Mouse (Mus musculus): ENCODE measurements around the gene Olfr323. TPM values are rescaled to one million over a fixed set of nuclear protein-coding genes. Genes with fewer than 3 reads are reported as not detected.

Olfr323 gene
- polyA plus RNA-seq, 2 experiments from 2014 or later, result not detected

DNA sequence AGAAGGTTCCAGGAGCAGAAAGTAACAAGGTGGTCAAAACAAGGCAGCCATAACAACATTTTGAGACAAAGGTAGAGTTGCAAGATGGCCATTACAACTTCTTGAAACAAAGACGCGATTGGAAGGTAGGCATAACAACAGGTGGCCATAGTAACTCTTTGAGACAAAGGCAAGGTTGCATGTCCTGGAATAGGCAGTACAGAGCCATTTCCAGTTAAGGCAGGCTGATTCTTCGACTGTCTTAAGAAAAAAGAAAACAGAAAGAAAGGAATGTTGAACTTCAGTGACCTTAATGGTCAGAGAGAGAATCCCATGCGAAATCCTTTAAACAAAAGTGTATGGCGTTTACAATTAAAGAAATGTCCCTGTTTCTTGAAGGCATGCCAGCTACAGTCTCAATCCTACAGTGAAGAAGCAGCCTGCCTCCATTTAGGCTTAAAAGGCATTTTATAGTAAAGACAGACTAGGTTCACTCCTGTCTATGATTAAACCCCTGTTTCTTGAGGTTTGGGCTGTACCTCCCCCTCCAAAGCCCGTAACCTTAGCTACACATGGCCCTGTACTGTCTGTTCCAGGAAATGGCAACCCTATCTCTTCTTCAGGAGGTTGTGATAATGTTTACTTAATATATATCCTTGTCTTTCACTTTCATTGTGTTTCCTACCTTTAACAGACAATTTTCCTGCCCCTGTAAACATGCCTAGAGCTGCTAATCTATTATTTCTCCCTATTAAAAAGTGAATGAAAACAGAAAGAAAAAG is 27.3 kb downstream of the Olfr323 start:
- ATAC-seq, result no peak

DNA sequence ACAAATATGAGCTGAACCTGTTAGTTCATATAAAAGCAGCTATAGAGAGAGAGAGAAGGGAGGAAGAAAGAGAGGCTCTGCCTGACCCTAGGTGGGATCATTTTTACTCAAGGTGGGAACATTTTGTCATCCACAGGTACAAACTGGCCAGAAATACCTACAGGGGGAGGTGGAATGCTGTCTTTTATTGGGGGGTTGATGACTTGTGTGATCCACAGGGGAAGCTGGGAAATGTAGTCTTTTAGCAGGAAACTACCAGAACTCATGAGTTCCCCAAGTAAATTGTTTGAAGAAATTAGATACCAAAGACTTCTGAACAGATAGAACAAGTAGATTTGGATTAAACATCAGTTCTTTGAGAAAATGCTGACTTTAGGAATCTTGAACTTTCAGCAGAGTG is 28.2 kb downstream of the Olfr323 start:
- ATAC-seq, result no peak

DNA sequence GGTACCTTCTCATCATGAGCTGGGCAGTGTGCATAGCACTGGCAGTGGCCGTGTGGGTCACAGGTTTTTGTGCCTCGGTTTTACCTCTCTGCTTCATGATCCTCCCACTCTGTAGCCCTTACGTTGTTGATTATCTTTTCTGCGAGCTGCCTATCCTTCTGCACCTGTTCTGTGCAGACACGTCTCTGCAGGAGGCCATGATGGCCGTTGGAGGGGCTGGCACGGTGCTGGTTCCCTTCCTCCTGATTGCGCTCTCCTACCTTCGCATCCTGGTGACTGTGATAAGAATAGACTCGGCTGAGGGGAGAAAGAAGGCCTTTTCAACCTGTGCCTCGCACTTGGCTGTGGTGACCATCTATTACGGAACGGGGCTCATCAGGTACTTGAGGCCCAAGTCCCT is 32.5 kb downstream of the Olfr323 start:
- no peak for ATAC-seq

DNA sequence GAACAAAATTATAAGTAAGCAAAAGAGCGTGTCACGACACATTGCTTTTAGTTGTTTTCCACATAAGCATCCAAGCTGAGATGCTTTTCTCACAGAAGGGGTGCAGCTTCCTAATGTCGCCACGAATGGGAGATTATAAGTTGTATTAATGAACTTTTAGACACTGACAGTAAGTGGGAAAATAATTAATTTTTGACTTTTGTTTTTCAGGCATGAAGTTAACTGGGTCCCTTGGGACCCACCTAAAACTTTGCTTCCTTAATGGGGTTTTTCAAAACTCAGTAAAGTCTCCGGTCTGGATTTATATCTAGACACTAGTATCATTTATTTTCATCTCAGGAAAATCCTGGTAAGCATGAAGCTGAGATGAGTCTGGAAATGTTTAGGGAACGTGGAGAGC is 35.5 kb downstream of the Olfr323 start, which contains the start of gene Olfr324:
TSS of gene Olfr324 (plus strand) at position 301 of the 400 bp plus-strand sequence.
- no peak for ATAC-seq

DNA sequence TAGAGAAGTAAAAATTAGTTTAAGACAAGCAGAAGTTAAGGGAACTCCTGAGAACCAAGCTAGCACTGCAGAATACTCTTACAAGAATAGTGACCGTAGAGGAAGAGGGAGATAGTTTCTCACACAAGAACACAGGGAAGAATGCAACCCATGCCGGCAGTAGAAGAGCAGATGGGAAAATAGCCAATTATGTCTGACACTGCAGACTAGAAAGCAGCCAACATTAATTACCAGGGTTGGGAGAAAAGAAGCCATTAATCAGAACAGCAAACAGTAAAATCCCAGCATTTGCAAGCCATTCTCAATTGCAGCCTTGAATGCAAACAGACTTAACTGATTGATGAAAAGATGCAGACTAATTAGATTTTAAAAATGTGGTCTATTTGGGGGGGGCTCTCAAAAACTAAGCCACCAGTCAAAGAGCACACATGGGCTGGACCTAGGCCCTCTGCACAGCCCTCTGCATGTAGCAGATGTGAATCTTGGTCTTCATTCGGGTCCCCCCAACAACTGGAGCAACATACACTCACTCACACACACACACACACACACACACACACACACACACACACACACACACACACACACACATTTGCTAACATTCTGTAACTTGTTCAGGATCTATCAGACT is 41.6 kb downstream of the Olfr323 start:
- no peak for ATAC-seq

DNA sequence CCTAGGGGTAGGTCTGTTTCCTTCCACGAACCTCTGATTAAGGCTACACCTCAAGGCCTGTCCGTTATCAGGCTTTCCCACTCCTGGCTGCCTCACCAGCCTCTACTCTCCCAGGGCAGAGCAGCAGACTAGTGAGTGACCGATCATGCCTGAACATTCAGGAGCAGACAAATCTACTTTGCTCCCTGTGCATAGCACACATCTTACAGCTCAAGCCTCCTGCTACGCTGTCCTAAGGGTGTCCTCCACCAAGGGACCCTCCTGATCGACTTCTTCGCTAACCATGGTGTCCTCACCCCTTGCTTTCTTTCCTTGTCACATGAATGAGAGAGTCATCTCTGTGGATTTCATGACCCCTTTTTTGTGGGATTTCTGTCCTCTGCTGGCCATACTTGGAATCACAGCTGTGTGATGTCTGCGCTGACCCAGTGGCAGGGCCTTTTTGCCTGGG is 42.4 kb downstream of the Olfr323 start:
- no peak for ATAC-seq

DNA sequence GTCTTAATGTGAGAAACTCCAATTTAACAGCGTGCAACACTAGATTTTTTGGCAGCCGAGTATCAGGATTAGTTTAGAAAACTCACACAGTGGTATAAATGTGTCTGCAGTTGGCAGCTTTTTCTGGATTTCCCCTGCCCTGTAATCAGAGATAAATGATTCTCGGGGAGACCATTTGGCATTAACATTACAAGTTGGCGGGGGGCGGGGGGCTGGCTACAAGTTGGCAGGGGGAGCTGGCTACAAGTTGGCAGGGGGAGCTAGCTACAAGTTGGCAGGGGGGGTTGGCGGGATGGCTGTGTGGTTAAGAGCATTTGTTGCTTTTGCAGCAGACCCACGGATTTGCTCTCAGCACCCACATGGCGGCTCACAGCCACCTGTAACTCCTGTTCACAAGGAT is 51.7 kb downstream of the Olfr323 start:
- no peak for ATAC-seq

DNA sequence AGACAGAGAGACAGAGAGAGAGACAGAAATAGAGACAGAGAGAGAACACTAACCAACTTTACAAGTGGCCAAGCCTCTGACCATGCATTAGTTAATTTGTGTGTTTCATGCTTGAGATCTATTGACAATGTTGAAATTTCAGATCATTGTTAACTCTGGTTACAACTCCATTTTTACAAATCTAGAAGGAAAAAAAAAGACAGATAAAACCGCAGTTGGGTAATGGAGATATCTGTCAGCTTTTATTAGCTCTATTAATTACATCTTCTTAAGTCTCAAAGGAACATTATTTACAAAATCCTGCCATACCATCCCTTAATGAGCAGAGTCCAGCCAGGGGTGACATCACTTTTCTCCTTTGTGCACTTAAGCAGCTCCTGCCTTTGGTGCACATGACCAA is 52.9 kb downstream of the Olfr323 start, which contains the start of gene Olfr325:
TSS of gene Olfr325 (plus strand) at position 301 of the 400 bp plus-strand sequence.
- no peak for ATAC-seq

Other genes starting within 250 kb of the Olfr323 start
- gene 1810065E05Rik, start 209.4 kb downstream of the Olfr323 start, polyA plus RNA-seq (2017; shearing (Covaris generic)), result not detected
- not detected for gene Gm12253, start 197.9 kb downstream of the Olfr323 start, polyA plus RNA-seq (2017; shearing (Covaris generic))
- not detected for gene Lypd9, start 177.6 kb downstream of the Olfr323 start, polyA plus RNA-seq (2017; shearing (Covaris generic))
- gene Olfr30, start 168.2 kb downstream of the Olfr323 start, polyA plus RNA-seq (2017; shearing (Covaris generic)), result not detected
- under 1 TPM in 1 of 2 experiments, not detected in 1; 0.23 TPM for gene Olfr332, start 137.9 kb downstream of the Olfr323 start, polyA plus RNA-seq (2017; shearing (Covaris generic))
- gene Olfr331, start 127.9 kb downstream of the Olfr323 start, polyA plus RNA-seq (2017; shearing (Covaris generic)), result not detected
- not detected for gene Olfr330, start 95.7 kb downstream of the Olfr323 start, polyA plus RNA-seq (2017; shearing (Covaris generic))
- gene Olfr329-ps, start 84.1 kb downstream of the Olfr323 start, polyA plus RNA-seq (2017; shearing (Covaris generic)), result not detected
- gene Olfr328, start 74.9 kb downstream of the Olfr323 start, polyA plus RNA-seq (2017; shearing (Covaris generic)), result not detected
- gene Olfr224, start 59.9 kb downstream of the Olfr323 start, polyA plus RNA-seq (2017; shearing (Covaris generic)), result under 1 TPM in 1 of 2 experiments, not detected in 1; 0.36 TPM
- gene Olfr325, start 52.8 kb downstream of the Olfr323 start, polyA plus RNA-seq (2017; shearing (Covaris generic)), result not detected
- gene Olfr324, start 35.4 kb downstream of the Olfr323 start, polyA plus RNA-seq (2017; shearing (Covaris generic)), result not detected
- not detected for gene 2210407C18Rik, start 14.4 kb downstream of the Olfr323 start, polyA plus RNA-seq (2017; shearing (Covaris generic))
- gene Trim58, start 10.0 kb upstream of the Olfr323 start, polyA plus RNA-seq (2017; shearing (Covaris generic)), result not detected
- gene Olfr322, start 28.3 kb upstream of the Olfr323 start, polyA plus RNA-seq (2017; shearing (Covaris generic)), result not detected
- not detected for gene Olfr320, start 50.6 kb upstream of the Olfr323 start, polyA plus RNA-seq (2017; shearing (Covaris generic))
- not detected for gene Olfr319, start 68.7 kb upstream of the Olfr323 start, polyA plus RNA-seq (2017; shearing (Covaris generic))
- gene Olfr318, start 93.5 kb upstream of the Olfr323 start, polyA plus RNA-seq (2017; shearing (Covaris generic)), result not detected
- gene Olfr317, start 108.7 kb upstream of the Olfr323 start, polyA plus RNA-seq (2017; shearing (Covaris generic)), result not detected
- not detected for gene Olfr316, start 122.2 kb upstream of the Olfr323 start, polyA plus RNA-seq (2017; shearing (Covaris generic))
- gene Olfr315, start 142.7 kb upstream of the Olfr323 start, polyA plus RNA-seq (2017; shearing (Covaris generic)), result not detected
- not detected for gene Olfr314, start 152.5 kb upstream of the Olfr323 start, polyA plus RNA-seq (2017; shearing (Covaris generic))
- under 1 TPM in 1 of 2 experiments, not detected in 1; 1.00 TPM for gene Fam183b, start 171.5 kb upstream of the Olfr323 start, polyA plus RNA-seq (2017; shearing (Covaris generic))
- gene Olfr313, start 184.5 kb upstream of the Olfr323 start, polyA plus RNA-seq (2017; shearing (Covaris generic)), result not detected
- gene Olfr312, start 198.7 kb upstream of the Olfr323 start, polyA plus RNA-seq (2017; shearing (Covaris generic)), result under 1 TPM in 1 of 2 experiments, not detected in 1; 0.13 TPM
- gene Olfr311, start 208.8 kb upstream of the Olfr323 start, polyA plus RNA-seq (2017; shearing (Covaris generic)), result not detected
- 1 to 10 TPM; 7.1 to 7.9 TPM for gene Gm12258, start 216.7 kb upstream of the Olfr323 start, polyA plus RNA-seq (2017; shearing (Covaris generic))
- gene 2810021J22Rik, start 236.7 kb upstream of the Olfr323 start, polyA plus RNA-seq (2017; shearing (Covaris generic)), result 10 to 100 TPM; 11.0 to 14.5 TPM